Mouse (Mus musculus): ENCODE results near the gene Zfp524. TPM values are rescaled to one million over a fixed set of nuclear protein-coding genes. Genes with fewer than 3 reads are reported as not detected.
A peak's percentile ranks its signal among the peaks of the same experiment; 100 is the strongest.
"Not testable (repeated sequence)": the region's sequence is repeated elsewhere in the genome, so short reads cannot be mapped to it uniquely, and the experiment has no call there.

The Zfp524 gene
- polyA plus RNA-seq, 1 experiment from 2014 or later, result 9.2 TPM

DNA sequence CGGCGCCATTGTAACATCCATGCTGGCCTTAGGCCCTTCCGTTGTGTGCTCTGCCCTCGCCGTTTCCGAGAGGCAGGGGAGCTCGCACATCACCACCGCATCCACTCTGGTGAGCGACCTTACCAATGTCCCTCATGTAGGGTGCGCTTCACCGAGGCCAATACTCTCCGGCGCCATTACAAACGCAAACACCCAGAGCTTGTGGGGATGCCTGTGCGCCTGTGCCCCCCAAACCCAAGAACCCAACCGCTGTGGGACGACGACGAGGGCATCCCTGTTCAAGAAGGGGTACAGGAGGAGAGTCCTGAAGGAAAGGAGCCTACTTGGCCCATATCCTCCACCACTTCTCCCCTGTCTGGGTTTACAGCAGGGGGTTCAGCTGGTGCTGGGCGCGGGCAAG is 3.7 kb downstream of the Zfp524 start:
- Histone ChIP-seq H3K36me3 (peaks cover 7% of the 10 kb centered on the region; the same call in 1 of the 2 replicates), H3K4me1 (replicated peaks) (peaks cover 22% of the 10 kb centered on the region), H3K9me3 (no peaks in the 10 kb centered on the region), H3K9ac (no peak overlapping the region), H3K27me3 (no peaks in the 10 kb centered on the region), H3K4me2 (no peak overlapping the region), H3K27ac (replicated peaks) (no peak overlapping the region), H3K4me3 (no peak overlapping the region)
- 96% methylated on average over 21 of the region's 21 CpGs for WGBS
- ATAC-seq (ENCODE audit: low FRiP score, low read depth), result no peak

DNA sequence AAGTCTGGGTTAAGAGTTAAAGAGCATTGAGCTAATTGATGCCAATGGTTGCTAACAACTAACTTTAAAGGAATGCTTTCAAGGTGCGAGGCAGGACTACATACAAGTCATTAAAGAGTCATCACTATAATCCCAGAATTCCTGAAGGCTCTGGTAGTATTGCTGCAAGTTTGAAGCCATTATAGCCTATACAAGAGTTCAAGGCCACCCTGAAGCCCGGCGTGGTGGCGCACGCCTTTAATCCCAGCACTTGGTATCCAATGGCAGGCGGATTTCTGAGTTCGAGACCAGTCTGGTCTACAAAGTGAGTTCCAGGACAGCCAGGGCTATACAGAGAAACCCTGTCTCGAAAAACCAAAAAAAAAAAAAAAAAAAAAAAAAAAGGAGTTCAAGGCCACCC is 5.4 kb downstream of the Zfp524 start:
- H3K9me3 ChIP-seq; H3K27me3 ChIP-seq; H3K36me3 ChIP-seq; ATAC-seq (ENCODE audit: low FRiP score, low read depth): not testable (repeated sequence)
- Histone ChIP-seq H3K4me2 (peak overlapping the region; percentile 82), H3K9ac (peak overlapping the region; percentile 93; the same call in 1 of the 2 replicates), H3K4me3 (peak overlapping the region; percentile 79), H3K27ac (replicated peaks) (peak overlapping the region; percentile 93), H3K4me1 (replicated peaks) (peaks cover 22% of the 10 kb centered on the region)
- WGBS, result 28% methylated on average over 8 of the region's 8 CpGs

DNA sequence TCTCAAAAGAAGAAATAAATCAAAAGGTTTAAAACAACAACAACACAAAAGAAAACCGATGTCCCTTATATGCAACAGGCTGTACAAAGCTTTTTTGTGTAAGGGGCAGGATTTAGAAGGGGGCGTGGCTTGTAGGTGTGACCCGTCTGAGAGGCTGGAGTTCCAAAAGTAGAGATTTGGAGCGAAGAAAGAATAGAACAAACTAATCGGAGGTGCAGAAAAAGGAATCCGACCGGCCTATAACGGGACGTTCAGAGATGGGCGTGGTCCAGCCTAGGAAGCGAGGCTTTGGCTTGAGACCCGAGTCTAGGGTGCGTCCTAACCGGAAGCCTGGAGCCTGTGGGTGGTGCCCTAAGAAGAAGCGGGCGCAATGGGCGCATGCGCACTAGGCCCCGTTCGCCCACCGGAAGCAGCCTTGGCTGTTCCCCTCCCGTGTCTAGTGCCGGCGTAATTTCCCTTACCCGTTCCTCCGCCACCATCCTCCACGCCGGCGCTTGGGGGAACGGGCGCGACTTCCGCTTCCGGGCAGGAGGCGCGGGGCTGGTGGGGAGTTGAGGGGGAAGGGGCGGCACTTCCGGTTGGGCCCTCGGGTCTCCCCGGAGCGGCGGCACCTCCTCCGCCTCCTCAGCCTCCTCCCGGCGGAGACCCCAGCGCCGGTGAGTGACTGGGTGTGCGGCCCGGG is 5.9 kb downstream of the Zfp524 start, which contains the start of the genes Zfp865 and Ccdc106:
Zfp865 (plus strand) TSS at position 377 of the 682 bp plus-strand sequence.
Ccdc106 (plus strand) TSS at position 554 of the 682 bp plus-strand sequence.
- ATAC-seq (ENCODE audit: low FRiP score, low read depth), result peak; percentile 93
- peak within 1 kb of the TSS; percentile 79 for H3K4me3 ChIP-seq
- no peaks in the 10 kb centered on the region for H3K9me3 ChIP-seq
- under 1% methylated on average over 47 of the region's 49 CpGs for WGBS
- no peaks in the 10 kb centered on the region for H3K27me3 ChIP-seq
- H3K27ac ChIP-seq (replicated peaks), result peak within 1 kb of the TSS; percentile 93
- peak within 1 kb of the TSS; percentile 82 for H3K4me2 ChIP-seq
- H3K36me3 ChIP-seq, result peaks cover 8% of the 10 kb centered on the region; the same call in 1 of the 2 replicates
- H3K9ac ChIP-seq, result peak within 1 kb of the TSS; percentile 93
- peaks cover 22% of the 10 kb centered on the region for H3K4me1 ChIP-seq (replicated peaks)

DNA sequence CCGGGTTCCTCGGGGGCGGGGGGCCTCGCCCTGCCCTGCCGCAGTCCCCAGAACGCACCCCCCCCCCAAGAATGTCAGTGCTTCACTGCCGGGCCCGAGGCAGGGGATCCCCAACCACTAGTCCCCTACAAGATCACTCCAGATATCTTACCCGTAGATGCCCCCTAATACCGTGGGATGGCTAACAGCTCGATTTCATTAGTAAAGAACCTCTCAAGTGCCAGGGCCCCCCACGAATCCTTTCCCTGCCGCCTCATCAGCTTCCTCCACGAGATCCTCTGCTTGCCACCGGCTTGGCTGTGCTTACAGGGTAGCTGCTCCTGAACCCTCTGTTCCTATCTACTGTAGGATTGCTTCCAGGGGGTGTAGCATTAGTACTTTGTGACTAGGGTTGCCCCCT is 6.5 kb downstream of the Zfp524 start:
- peaks cover 8% of the 10 kb centered on the region; the same call in 1 of the 2 replicates for H3K36me3 ChIP-seq
- WGBS, result 0% methylated on average over 10 of the region's 15 CpGs
- ATAC-seq (ENCODE audit: low FRiP score, low read depth), result peak; percentile 3

DNA sequence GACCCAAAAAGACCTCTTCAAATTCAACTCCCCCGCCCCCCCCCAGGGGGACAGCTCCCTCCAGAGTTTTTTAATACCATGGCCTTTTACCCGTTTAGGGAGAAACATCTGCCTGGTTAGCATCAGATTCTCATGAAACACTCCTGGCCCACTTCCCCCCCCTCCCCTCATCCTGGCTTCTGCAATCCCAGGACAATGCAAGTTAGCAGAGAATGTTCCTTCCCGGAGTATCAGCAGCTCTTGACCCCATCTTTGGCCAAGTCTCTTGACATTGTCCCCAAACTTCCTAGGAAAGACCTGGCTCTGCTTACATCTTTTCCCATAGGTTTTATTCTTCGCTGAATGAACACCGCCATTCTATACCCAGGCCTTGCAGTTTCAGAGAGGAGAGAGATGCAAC is 7.0 kb downstream of the Zfp524 start:
- WGBS, result 49% methylated on average over 5 of the region's 5 CpGs
- Histone ChIP-seq H3K36me3 (peaks cover 8% of the 10 kb centered on the region; the same call in 1 of the 2 replicates), H3K4me1 (replicated peaks) (peaks cover 18% of the 10 kb centered on the region), H3K4me2 (peak overlapping the region; percentile 82), H3K9me3 (no peaks in the 10 kb centered on the region), H3K4me3 (peak overlapping the region; percentile 79), H3K27ac (replicated peaks) (peak overlapping the region; percentile 93), H3K9ac (peak overlapping the region; percentile 93), H3K27me3 (no peaks in the 10 kb centered on the region)
- ATAC-seq (ENCODE audit: low FRiP score, low read depth), result no peak

More for the DNA sequence above, 6.5 kb downstream of the Zfp524 start:
- peaks cover 22% of the 10 kb centered on the region for H3K4me1 ChIP-seq (replicated peaks)
- no peaks in the 10 kb centered on the region for H3K27me3 ChIP-seq
- H3K4me2 ChIP-seq, result peak overlapping the region; percentile 82
- H3K27ac ChIP-seq (replicated peaks), result peak overlapping the region; percentile 93
- peak overlapping the region; percentile 79 for H3K4me3 ChIP-seq
- H3K9me3 ChIP-seq, result no peaks in the 10 kb centered on the region
- peak overlapping the region; percentile 93 for H3K9ac ChIP-seq

DNA sequence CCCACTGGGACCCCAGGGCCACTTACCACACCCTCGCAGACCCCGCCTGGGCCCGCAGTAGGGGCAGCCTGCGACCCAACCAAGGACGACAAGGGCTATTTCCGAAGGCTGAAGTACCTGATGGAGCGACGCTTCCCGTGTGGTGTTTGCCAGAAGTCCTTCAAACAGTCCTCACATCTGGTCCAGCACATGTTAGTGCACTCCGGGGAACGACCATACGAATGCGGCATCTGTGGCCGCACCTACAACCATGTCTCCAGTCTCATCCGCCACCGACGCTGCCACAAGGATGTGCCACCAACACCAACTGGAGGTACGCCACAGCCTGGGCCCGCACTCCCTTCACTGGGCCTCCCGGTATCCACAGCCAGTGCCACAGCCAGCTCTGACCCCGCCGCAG is 15.3 kb downstream of the Zfp524 start:
- no peak overlapping the region for H3K4me3 ChIP-seq
- H3K4me2 ChIP-seq, result no peak overlapping the region
- no peaks in the 10 kb centered on the region for H3K27me3 ChIP-seq
- peaks cover 8% of the 10 kb centered on the region for H3K9me3 ChIP-seq
- 96% methylated on average over 22 of the region's 22 CpGs for WGBS
- ATAC-seq (ENCODE audit: low FRiP score, low read depth), result no peak
- no peaks in the 10 kb centered on the region for H3K4me1 ChIP-seq (replicated peaks)
- H3K27ac ChIP-seq (replicated peaks), result no peak overlapping the region
- no peak overlapping the region for H3K9ac ChIP-seq
- peaks cover 55% of the 10 kb centered on the region for H3K36me3 ChIP-seq

DNA sequence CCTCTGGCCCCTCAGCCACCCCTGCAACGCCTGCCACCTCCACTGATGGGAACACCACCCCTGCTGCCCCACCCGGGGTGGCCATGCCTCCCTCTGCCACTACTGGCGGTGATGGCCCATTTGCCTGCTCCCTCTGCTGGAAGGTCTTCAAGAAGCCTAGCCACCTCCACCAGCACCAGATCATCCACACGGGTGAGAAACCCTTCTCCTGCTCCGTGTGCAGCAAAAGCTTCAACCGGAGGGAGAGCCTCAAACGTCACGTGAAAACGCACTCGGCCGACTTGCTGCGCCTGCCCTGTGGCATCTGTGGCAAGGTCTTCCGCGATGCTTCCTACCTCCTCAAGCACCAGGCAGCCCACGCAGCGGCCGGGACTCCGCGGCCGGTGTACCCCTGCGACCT is 15.7 kb downstream of the Zfp524 start:
- no peak overlapping the region for H3K9ac ChIP-seq
- H3K4me3 ChIP-seq, result no peak overlapping the region
- no peaks in the 10 kb centered on the region for H3K4me1 ChIP-seq (replicated peaks)
- H3K27ac ChIP-seq (replicated peaks), result no peak overlapping the region
- peaks cover 8% of the 10 kb centered on the region for H3K9me3 ChIP-seq
- H3K36me3 ChIP-seq, result peaks cover 59% of the 10 kb centered on the region
- no peak for ATAC-seq (ENCODE audit: low FRiP score, low read depth)
- 89% methylated on average over 21 of the region's 21 CpGs for WGBS
- no peaks in the 10 kb centered on the region for H3K27me3 ChIP-seq
- H3K4me2 ChIP-seq, result no peak overlapping the region

DNA sequence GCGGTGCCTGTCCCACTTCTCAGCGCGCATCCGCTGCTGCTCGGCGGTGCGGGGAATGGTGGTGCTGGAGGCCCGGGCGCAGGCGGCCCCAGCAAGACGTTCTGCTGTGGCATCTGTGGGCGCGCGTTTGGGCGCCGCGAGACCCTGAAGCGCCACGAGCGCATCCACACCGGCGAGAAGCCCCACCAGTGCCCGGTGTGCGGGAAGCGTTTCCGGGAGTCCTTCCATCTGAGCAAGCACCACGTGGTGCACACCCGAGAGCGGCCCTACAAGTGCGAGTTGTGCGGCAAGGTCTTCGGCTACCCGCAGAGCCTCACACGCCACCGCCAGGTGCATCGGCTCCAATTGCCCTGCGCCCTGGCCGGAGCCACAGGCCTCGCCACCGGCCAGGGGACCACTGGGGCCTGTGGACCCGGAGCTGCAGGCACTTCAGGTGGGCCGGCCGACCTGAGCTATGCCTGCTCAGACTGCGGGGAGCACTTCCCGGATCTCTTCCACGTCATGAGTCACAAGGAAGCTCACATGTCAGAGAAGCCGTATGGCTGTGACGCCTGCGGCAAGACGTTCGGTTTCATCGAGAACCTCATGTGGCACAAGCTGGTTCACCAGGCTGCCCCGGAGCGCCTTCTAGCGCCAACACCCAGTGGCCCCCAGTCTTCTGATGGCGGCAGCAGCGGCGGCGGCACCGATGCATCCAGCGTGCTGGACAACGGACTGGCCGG is 16.5 kb downstream of the Zfp524 start:
- peaks cover 64% of the 10 kb centered on the region for H3K36me3 ChIP-seq
- H3K4me3 ChIP-seq, result no peak overlapping the region
- no peaks in the 10 kb centered on the region for H3K4me1 ChIP-seq (replicated peaks)
- no peaks in the 10 kb centered on the region for H3K27me3 ChIP-seq
- H3K9ac ChIP-seq, result no peak overlapping the region
- 80% methylated on average over 63 of the region's 63 CpGs for WGBS
- H3K9me3 ChIP-seq, result peaks cover 8% of the 10 kb centered on the region
- no peak for ATAC-seq (ENCODE audit: low FRiP score, low read depth)
- H3K27ac ChIP-seq (replicated peaks), result no peak overlapping the region
- H3K4me2 ChIP-seq, result no peak overlapping the region

DNA sequence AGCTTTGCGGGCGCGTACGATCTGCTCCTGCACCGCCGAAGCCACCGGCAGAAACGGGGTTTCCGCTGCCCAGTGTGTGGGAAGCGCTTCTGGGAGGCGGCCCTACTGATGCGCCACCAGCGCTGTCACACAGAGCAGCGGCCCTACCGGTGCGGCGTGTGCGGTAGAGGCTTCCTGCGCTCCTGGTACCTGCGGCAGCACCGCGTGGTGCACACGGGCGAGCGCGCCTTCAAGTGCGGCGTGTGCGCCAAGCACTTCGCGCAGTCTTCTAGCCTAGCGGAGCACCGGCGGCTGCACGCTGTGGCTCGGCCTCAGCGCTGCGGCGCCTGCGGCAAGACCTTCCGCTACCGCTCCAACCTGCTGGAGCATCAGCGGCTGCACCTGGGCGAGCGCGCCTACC is 17.3 kb downstream of the Zfp524 start:
- Histone ChIP-seq H3K27ac (replicated peaks) (no peak overlapping the region), H3K9ac (no peak overlapping the region), H3K36me3 (peaks cover 69% of the 10 kb centered on the region), H3K4me3 (no peak overlapping the region), H3K4me1 (replicated peaks) (no peaks in the 10 kb centered on the region), H3K9me3 (peaks cover 8% of the 10 kb centered on the region), H3K4me2 (no peak overlapping the region), H3K27me3 (no peaks in the 10 kb centered on the region)
- no peak for ATAC-seq (ENCODE audit: low FRiP score, low read depth)
- WGBS, result 78% methylated on average over 39 of the region's 46 CpGs

DNA sequence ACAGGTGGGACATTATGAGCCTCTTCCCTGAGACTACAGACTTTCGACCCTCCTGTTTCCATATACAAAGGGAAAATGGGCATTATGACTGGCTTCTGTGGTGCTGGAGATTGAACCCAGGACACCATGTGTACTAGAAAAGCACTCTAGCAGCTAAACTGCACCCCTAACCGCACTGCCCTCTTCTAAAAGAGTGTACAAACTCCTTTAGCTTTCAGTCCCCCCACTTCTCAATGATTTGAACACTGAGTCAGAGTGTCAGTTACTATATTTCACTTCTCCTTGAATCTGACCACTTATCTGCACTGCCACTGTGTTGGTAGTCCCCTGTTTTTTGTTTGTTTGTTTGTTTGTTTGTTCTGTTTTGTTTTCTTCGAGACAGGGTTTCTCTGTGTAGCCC is 19.6 kb downstream of the Zfp524 start, which contains the start of gene 4632433K11Rik:
4632433K11Rik (plus strand) TSS at position 301 of the 400 bp plus-strand sequence.
- peaks cover 8% of the 10 kb centered on the region for H3K9me3 ChIP-seq
- peaks cover 65% of the 10 kb centered on the region for H3K36me3 ChIP-seq
- H3K27me3 ChIP-seq, result no peaks in the 10 kb centered on the region
- ATAC-seq (ENCODE audit: low FRiP score, low read depth), result no peak
- H3K9ac ChIP-seq, result no peak within 1 kb of the TSS
- peaks cover 9% of the 10 kb centered on the region for H3K4me1 ChIP-seq (replicated peaks)
- H3K4me3 ChIP-seq, result no peak within 1 kb of the TSS
- H3K27ac ChIP-seq (replicated peaks), result no peak within 1 kb of the TSS
- WGBS, result 91% methylated on average over 3 of the region's 3 CpGs
- no peak within 1 kb of the TSS for H3K4me2 ChIP-seq

DNA sequence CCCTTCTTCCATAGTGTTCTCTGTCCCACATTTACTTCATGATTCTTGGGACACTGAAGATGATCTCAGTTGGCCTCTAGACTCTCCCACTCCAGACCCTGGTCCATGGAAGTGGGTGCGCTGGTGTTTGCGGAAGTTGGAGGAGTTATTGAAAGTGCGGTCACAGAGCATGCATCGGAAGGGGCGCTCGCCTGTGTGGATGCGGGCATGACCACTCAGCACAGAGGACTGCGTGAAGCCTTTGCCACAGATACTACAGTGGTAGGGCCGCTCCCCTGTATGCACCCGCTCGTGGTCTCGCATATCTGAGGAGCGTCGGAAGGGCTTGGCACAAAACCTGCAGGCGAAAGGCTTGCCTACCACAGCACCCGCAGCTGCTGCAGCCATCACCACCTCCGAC is 21.4 kb downstream of the Zfp524 start:
- Histone ChIP-seq H3K36me3 (peaks cover 47% of the 10 kb centered on the region), H3K4me1 (replicated peaks) (peaks cover 21% of the 10 kb centered on the region), H3K4me3 (no peak overlapping the region), H3K9ac (no peak overlapping the region), H3K9me3 (peaks cover 2% of the 10 kb centered on the region), H3K4me2 (no peak overlapping the region), H3K27me3 (no peaks in the 10 kb centered on the region), H3K27ac (replicated peaks) (no peak overlapping the region)
- no peak for ATAC-seq (ENCODE audit: low FRiP score, low read depth)
- 97% methylated on average over 17 of the region's 17 CpGs for WGBS

DNA sequence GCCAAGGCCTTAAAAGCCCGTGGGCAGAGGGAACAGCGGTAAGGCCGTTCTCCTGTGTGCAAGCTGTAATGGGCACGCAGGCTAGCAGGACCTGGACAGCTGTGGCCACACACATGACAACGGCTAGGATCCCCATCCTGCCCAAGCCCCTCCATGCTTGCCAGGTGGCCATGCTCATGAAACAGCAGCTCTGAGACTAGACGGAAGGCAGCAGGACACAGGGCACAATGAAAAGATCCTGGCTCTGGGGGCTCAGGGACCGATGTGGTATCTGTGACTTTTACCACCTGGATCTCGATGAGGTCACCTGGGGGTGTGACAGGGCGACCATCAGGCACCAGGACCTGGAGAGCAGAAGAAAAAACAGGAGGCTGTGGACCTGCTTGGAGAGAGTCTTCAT is 21.9 kb downstream of the Zfp524 start:
- no peaks in the 10 kb centered on the region for H3K9me3 ChIP-seq
- no peak overlapping the region for H3K4me2 ChIP-seq
- H3K4me3 ChIP-seq, result no peak overlapping the region
- peaks cover 42% of the 10 kb centered on the region for H3K36me3 ChIP-seq
- ATAC-seq (ENCODE audit: low FRiP score, low read depth), result no peak
- H3K27me3 ChIP-seq, result no peaks in the 10 kb centered on the region
- 96% methylated on average over 9 of the region's 9 CpGs for WGBS
- H3K9ac ChIP-seq, result no peak overlapping the region
- no peak overlapping the region for H3K27ac ChIP-seq (replicated peaks)
- peaks cover 21% of the 10 kb centered on the region for H3K4me1 ChIP-seq (replicated peaks)

All from hindbrain, embryonic 15.5 days (tissue).